Mouse (Mus musculus) megakaryocyte, embryonic 14.5 days (primary cell): Measurements from ENCODE around the gene Adat3.

Experiments used
- FLI1 ChIP-seq: IDR thresholded peaks from 2 replicates; pipeline ENCODE4 v1.6.1; 2012; ENCODE audit warnings: low read length, inconsistent platforms, mixed read lengths
- GATA1 ChIP-seq: IDR thresholded peaks from 3 replicates; pipeline ENCODE4 v1.6.1; 2012; ENCODE audit warnings: mixed read lengths, low read length, inconsistent platforms, borderline replicate concordance

DNA sequence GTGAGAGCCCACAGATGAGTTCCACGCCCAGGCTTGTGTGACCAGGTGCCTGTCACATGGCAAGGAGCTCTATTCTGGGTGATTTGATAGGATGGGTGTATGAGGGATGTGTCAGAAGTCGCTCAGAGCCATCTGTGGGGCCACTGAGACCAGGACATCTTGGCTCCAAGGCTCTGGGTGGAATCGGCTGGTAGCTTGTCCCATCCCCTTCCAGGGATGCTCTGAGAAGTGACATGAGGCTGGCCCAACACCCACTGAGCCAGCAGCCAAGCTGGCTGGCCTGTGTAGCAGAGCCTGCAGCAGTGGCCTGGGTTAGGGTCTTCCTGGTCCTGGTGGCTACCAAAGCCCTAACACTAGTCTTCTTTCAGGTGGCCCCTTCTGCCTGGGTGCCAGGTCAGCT is 5.8 kb downstream of the Adat3 start:
- TF ChIP-seq GATA1 = no peak
- TF ChIP-seq FLI1 = no peak
